Mouse (Mus musculus) right cerebral cortex, postnatal 25 days (tissue): ENCODE measurements around the gene Efemp2.

Experiments
- DNase-seq: peaks from one replicate; pipeline ENCODE4 v3.0.0; 2022

Gene Efemp2

DNA sequence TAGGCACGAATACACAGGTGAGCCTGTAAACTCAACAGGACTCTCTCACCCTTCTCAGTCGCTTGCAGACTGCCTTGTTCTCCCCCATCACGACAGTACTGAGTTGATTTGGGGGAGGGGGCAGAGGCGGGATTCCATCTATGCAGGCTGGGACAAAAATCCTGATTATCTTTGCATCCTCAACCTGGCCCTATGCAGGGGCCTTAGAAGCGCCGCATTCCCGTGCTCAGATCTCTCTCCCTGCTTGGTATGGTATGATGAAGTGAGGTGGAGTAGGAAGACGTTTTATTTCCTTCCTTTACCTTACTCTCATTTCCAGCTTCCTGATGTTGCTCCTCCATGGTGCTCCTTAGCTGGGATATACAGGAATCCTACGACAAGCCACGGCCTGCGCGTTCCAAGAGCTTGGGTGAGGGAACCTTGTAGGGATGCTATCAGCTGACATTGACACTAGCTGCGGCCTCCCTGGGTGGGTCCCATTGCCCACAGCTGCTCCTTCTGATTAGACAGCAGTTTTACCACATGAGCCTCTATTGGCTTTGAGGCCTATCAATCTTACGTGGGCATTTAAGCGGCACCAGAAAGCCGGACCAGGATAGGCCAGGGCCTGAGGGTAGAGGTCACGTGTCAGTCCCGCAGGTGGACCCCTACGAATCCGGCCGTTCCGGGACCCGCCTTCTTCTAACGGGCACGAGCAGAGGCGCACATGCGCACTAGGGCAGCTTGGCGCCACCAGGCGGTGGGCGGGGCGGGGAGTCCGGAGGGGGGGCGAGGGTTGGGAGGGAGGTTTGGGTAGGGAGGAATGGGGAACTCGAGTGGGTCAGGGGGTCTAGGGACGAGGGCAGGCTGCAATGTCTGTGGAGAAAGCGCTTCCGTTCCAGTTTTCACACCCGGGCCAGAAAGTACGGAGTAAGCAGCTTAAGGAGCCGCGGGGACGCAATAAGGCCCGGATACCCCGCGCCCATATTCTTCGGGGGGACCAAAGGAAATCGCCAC lies 36.6 kb downstream of the Efemp2 start, which contains the start of gene Snx32:
TSS of gene Snx32 (minus strand) at position 508 of the 996 bp plus-strand sequence.
- peak; percentile 97 for DNase-seq

- DNase-seq, result no peak
These were observed 37.4 kb downstream of the Efemp2 start for GRCm38 (mm10) chr19:5511074-5511632.

DNA sequence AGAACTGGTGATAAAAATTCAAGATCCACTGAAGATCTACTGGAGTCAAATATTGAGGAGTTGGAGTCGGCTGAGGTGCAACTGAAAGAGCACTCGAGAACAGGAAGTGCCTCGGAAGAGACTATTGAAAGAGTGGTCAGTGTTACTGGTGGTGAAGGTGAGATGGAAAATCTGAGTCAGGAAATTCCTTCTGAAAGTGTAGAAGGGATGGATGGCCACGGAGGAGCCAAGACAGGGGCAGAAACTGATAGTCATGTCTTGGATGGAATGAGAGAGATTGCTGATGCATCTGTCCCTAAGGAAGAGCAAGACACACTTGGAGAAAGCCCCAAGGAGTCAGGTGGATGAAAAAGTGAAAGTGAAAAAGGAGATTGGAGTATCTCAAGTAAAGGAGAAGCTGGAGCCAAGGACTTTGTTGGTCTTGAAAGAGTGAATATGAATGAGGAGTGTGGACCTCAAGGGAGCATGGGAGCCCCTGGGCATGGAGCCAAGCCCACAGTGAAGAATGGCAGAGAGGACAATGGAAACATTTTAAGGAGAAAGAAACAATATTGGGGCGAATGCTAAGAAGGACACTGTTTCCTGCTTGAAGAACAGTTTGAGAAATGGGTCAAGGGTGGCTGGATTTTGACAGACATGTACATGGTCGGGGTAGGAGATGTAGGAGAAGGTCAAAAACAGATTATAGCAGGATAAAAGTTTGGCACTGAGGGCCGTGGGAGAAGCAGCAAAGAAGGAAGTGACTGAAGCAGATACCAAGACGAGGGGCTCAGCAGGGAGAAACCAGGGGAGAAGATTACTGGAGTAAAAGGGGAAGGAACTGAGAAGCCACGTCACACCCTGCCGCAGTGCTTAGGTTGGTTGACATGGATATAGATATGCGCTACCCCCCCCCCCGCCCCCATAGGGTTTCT lies 38.6 kb downstream of the Efemp2 start:
- DNase-seq, result no peak

DNA sequence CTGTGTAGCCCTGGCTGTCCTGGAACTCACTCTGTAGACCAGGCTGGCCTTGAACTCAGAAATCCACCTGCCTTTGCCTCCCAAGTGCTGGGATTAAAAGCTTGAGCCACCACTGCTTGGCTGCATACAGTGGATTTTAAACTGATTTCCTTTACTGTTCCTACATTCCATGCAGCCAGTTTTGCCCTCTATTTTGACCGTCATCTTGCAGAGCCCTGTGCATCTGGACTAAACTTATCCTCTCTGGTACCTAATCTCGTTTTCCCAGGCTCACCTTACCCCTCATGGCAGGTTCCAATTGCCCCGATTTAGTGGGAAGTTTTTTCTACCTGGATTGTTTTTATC lies 39.2 kb downstream of the Efemp2 start:
- no peak for DNase-seq

DNA sequence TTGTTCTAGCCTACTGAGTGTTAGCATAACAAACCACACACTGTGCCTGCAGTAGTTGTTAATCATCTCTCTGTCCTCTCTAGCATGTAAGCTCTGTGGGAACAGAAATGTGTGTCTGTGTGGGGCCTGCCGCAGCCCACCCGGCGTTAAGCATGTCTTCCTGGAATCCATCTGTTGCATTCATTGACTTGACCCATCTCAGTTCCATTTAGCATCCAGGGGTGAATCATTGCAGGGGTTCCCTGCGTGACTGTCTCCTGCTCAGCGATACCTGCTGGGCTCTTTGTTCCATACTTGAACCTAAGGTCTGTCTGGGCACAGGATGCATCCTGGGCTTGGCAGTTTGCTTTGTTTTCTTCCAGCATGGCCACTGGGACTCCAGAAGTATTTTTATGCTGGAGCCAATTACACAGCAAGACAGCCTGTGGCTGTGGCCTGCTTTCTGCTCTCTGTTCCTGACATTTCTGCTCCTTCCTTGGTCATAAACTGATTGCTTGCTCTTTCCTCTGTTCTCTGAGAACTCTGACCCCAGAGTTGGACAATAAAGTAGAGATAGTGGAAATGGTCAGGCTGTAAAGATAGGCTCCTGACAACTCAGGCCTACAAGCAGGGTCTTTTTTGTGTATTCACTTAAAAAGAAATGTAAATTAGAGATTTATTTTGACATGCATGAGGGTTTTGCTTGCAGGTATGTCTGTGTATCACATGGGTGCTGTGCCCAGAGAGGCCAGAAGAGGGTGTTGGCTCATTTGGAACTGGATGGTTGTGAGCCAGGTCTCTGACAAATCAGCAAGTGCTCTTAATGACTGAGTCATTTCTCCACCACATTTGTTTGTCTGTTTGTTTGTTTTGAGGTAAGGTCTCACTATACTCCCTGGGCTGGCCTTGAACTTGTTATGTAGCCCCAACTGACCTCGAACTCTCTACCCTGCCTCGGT lies 42.4 kb downstream of the Efemp2 start:
- DNase-seq, result no peak

DNA sequence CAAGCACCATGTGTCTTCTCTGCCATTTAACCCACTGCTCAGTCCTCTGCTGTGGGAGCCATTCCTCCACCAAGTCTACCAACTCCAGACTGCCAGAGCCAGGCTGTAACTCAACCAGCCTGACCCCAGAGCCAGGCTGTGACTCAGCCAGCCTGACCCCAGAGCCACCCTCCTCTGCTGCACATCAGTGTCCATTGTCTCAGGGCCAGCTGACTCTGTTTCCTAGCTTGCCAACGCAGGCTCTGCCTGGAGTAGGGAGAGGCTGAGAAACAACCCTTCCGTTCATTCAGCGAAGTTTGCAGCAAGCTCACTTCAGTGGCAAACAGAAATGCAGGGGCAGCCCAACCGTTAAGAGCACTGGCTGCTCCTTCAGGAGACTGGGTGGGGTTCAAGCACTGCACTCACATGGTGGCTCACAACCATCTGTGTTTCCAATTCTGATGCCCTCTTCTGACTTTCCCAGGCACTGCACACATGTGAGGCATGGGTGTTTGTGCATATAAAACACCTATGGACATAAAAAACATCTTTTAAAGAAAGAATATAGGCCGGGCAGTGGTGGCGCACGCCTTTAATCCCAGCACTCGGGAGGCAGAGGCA lies 43.3 kb downstream of the Efemp2 start:
- DNase-seq, result no peak

DNA sequence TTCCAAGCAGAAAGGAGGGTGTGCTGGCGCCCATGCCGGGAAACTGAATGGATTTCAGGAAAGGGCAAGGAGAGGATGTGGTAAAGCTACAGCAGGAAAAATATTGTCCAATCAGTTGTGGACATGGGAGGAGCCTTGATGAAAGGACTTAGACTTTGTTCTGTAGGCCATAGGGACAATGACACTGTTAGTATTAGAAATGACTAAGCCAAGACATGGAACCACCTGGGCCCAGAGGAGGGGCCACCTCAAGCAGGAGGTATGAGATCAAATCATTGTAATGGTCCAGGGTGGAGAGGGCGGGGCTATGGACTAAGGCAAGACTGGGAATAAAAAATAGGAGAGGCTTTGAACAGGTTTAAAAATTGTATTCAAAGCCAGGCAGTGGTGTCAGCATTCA lies 45.0 kb downstream of the Efemp2 start:
- no peak for DNase-seq

- DNase-seq, result no peak
These were observed 51.5 kb downstream of the Efemp2 start for GRCm38 (mm10) chr19:5525204-5525603.

- DNase-seq, result peak; percentile 82
These were observed 55.8 kb downstream of the Efemp2 start for GRCm38 (mm10) chr19:5529325-5530137.

DNA sequence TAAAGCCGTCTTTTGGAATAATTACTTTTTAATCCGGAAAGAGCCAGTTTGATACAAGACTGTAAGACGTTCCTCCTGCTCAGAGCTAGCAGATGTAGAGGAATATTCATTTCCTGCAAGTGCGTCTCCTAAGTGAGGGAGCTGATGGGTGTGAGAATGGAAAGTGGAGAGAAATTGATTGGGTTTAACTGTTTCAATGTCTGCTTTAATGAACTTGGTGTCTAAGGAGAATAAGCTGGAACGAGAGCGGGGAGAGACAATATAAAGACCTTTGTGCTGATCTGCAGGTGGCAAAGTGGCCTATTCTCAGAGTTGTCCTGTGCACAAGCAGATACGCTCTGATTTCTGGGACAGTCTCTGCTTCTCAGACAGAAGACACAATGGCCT lies 56.4 kb downstream of the Efemp2 start:
- no peak for DNase-seq
